Mouse (Mus musculus) kidney, postnatal 36 days (tissue): ENCODE measurements at regions not wholly inside any gene's neighbourhood (a gene's known extent, or its start where the extent isn't known, plus 50 kb on each side); places are given as distances from the start of the nearest gene placed in this dataset.

Source experiments
- DNase-seq, 2 experiments: peaks; one replicate each; pipeline ENCODE4 v3.0.0; 2021 to 2022; ENCODE audit warnings: mixed read lengths in 2 of 2

- DNase-seq, result peak; percentile 1 to 10
Observed at GRCm38 (mm10) chr1:114236316-114236715, 1448.2 kb upstream of the Cntnap5a start.
